Mouse (Mus musculus) adrenal gland, adult 8-10 months (tissue): Measurements from ENCODE around the gene Ubl4a. TPM values are rescaled to one million over a fixed set of nuclear protein-coding genes. Genes with fewer than 3 reads are reported as not detected.

Experiments
- microRNA-seq, 2 experiments: library from miRNA; unstranded; fragments of <30 nt; microRNA quantifications; one replicate each; pipeline ENCODE4 v1.2.0; 2022
- total RNA-seq, 4 experiments: library from RNA; stranded (reverse); gene quantifications; 2 replicates each; pipeline ENCODE4 v1.2.4; 2022

The Ubl4a gene
- total RNA-seq, 4 experiments from 2014 or later: 65.7 to 68.0 (median 66.7) TPM

Small RNA genes within 50 kb of the gene (microRNA-seq; reads per million reads assigned to microRNA genes)
- 0 to 0.18 reads per million in 2 experiments for gene Mir7092

Other genes starting within 250 kb of the Ubl4a start
- not detected for gene Opn1mw, start 245.8 kb downstream of the Ubl4a start, total RNA-seq
- 10 to 100 TPM; 37.8 to 56.5 (median 46.9) TPM for gene Mecp2, start 237.9 kb downstream of the Ubl4a start, total RNA-seq
- gene Tex28, start 205.4 kb downstream of the Ubl4a start, total RNA-seq: not detected
- not detected for gene Tktl1, start 196.0 kb downstream of the Ubl4a start, total RNA-seq
- 100 to 1,000 TPM; 133 to 200 (median 168) TPM for gene Flna, start 123.4 kb downstream of the Ubl4a start, total RNA-seq
- gene Emd, start 118.5 kb downstream of the Ubl4a start, total RNA-seq: 10 to 100 TPM; 47.9 to 68.8 (median 57.1) TPM
- 100 to 1,000 TPM; 315 to 542 (median 416) TPM for gene Rpl10, start 102.4 kb downstream of the Ubl4a start, total RNA-seq
- 100 to 1,000 TPM in 2 of 4 experiments, 10 to 100 TPM in 2; 82.9 to 124 (median 103) TPM for gene Taz, start 91.3 kb downstream of the Ubl4a start, total RNA-seq
- 10 to 100 TPM; 16.3 to 28.6 (median 21.8) TPM for gene Dnase1l1, start 90.9 kb downstream of the Ubl4a start, total RNA-seq
- gene Atp6ap1, start 76.1 kb downstream of the Ubl4a start, total RNA-seq: 100 to 1,000 TPM; 246 to 263 (median 258) TPM
- gene Gdi1, start 68.2 kb downstream of the Ubl4a start, total RNA-seq: 100 to 1,000 TPM; 219 to 342 (median 266) TPM
- 10 to 100 TPM; 62.3 to 82.0 (median 71.6) TPM for gene Fam50a, start 60.2 kb downstream of the Ubl4a start, total RNA-seq
- 10 to 100 TPM in 3 of 4 experiments, 1 to 10 TPM in 1; 7.2 to 29.6 (median 19.1) TPM for gene Plxna3, start 44.2 kb downstream of the Ubl4a start, total RNA-seq
- 10 to 100 TPM; 50.0 to 63.9 (median 53.6) TPM for gene Lage3, start 19.6 kb downstream of the Ubl4a start, total RNA-seq
- 10 to 100 TPM; 22.6 to 29.6 (median 26.1) TPM for gene Slc10a3, start 131 bp upstream of the Ubl4a start, total RNA-seq
- gene Fam3a, start 20.1 kb upstream of the Ubl4a start, total RNA-seq: 10 to 100 TPM; 25.4 to 44.8 (median 33.5) TPM
- 100 to 1,000 TPM in 2 of 4 experiments, 10 to 100 TPM in 2; 68.7 to 107 (median 88.8) TPM for gene Ikbkg, start 20.1 kb upstream of the Ubl4a start, total RNA-seq
- gene G6pdx, start 56.0 kb upstream of the Ubl4a start, total RNA-seq: 100 to 1,000 TPM; 190 to 204 (median 198) TPM
- gene Gm6880, start 108.2 kb upstream of the Ubl4a start, total RNA-seq: not detected
- gene Olfr1326-ps1, start 201.7 kb upstream of the Ubl4a start, total RNA-seq: not detected
- not detected for gene Olfr1325, start 219.5 kb upstream of the Ubl4a start, total RNA-seq